Mouse (Mus musculus): Measurements from ENCODE around the gene Gm44965. TPM values are rescaled to one million over a fixed set of nuclear protein-coding genes. Genes with fewer than 3 reads are reported as not detected.

The Gm44965 gene
- total RNA-seq, 2 experiments from 2014 or later: 2.1 TPM; not detected in 1

DNA sequence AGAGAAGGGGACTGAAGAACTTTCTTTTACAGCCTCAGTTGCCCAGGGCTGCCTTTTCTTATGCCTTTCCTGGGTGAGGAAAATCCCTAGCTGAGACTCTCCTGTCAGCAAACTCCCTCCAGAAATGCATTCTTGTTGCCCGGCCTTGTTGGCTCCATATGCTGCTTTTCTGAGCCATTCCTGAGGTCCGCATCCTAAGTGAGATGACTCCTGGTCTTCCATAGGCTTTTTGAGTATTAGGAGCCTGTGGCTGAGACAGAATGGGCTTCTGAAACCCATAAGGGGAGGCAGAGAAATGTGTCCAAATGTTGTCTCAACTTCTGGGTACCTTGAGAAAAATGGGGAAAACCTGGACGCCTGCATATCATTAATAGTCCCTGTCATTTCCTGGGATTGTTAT, 19.8 kb upstream of the Gm44965 start:
- intact Hi-C loops (cut with DNase I): no loop called here
- no peak for DNase-seq

DNA sequence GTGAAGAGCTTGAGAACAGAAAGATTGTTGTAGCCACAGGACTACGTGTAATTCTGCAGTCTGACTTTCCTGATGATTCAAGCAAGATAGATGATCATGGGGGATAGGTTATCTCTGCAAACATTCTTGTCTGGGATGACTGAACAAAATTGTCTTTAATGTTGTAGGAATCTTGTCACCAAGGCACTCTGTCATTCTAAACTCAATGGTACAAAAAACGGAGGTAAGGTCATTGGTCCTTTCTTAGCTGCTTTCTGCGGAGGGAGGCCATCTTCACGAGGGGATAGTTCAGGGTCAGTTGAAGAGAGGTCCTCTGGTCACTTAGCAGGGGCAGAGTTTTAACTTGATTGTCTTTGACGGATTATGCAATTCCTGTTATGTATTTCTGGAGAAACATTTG, 15.0 kb upstream of the Gm44965 start:
- DNase-seq: no peak
- intact Hi-C loops (cut with DNase I): no loop called here

DNA sequence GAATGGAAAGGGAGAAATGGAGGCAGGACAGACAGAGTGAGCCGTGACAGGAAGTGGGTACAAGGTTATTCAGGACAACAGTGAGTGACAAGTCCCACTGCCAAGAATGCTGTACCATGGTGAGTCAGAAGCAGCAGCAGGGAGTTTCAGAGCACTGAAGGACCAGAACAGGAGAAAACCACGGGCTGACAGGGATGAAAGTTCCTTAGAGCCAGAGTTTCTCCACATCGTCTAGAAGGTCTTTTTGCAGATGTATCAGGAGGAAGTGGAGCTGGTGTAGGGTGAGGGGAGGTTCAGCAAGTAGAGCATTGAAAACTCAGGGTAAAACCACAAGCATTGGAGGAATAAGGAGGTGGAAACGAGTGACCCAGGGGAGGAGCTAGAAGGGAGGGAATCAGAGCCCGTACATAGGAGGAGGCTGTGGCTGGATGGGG, 14.5 kb upstream of the Gm44965 start:
- intact Hi-C loops (cut with DNase I): no loop called here
- DNase-seq: no peak

DNA sequence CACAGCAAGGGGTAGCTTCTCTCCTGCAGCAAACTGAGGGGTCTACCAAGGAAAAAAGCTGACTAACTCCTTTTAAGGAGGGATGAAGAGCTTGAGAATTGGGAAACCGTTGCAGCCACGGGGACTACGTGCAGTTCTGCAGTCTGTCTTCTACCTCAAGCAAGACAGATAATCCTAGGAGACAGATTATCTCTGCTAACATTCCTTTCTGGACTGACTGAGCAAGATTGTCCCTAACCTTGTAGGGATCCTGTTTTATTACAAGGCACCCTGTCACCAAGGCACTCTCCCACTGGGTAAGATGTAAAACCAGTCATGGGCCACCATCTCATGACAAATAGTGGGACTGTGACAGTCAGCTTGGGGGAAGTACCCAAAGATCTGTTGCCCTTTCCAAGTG, 12.5 kb upstream of the Gm44965 start:
- intact Hi-C loops (cut with DNase I): no loop called here
- DNase-seq: no peak

DNA sequence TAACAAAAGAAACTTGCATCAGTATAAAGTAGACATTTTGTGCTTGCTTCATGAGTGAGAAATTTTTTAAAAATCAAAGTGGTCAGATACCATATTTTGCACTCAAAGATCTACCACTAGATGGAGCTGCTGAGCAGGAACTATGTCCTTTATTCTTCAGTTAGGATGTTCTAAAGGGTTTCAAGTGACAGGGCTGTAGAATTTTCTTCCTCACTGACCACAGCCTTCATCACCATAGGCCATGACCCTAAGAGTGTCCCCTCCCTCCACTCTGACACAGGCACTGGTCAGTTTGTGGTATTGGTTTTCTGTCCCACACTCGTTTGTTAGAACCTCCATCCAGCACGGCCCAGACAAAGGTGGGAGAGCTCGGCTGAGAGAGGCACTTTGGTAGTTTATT, 11.7 kb upstream of the Gm44965 start:
- intact Hi-C loops (cut with DNase I): loop anchor here (2.0 kb wide), 1 partner anchor 61 kb away; no protein-coding TSS in a partner anchor
- DNase-seq: no peak

DNA sequence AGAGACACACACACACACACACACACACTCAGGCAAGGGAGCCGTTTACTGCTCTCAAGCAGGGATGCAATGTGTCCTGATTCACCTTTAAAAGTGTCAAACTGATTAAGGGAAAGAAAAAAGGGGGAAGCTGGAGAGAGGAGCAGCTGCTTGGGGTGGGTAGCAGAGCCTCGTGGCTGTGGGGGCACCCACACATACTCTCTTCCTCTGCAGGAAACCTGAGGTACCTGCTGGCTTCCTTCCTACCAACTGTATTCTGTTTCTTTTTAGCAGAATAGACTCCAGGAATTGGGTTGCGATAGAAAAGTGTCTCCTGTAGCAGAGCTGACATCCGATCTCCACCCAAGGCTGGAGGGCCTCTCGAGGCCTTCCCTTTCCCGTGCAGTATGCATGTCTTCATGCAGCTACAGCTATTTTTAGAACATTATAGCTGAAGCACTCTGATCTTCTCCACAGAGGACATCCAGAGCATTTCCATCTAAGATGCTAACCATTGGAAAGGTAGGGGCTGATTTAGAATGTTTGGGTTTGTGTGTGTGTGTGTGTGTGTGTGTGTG, 4.5 kb upstream of the Gm44965 start, which contains the start of gene Gm45021:
Gm45021 (plus strand) TSS at position 417 of the 557 bp plus-strand sequence.
- no peak for DNase-seq
- intact Hi-C loops (cut with DNase I): loop anchor here (5.0 kb wide), 1 partner anchor 43 kb away; no protein-coding TSS in a partner anchor

DNA sequence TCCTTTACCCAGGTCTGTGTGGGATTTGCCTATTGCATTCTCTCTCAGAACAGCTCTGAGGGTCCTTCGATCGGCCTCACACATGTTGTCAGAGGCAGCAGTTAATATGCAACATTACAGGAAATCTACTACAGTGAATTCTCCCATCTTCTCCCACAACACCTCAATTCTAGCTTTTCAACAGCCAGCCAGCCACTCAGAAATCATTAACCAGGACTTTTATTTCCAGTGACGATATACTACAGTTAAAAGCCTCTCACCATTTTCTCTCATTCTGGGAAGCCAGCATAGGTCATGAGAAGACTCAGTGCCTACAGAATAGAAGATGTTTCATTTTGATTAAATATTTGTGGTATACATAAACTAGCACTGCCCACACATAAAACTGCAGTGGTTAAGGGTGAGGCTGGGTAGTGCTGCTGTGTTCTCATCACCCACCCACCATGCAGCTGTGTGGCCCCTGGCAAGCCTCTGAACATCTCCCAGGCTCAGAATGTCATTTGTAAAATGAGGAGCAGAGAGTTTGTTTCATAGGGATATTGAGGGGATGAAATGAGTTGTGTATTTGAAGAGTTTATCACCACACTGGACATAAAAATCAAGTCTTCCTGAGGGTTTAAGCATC, 2.4 kb upstream of the Gm44965 start:
- intact Hi-C loops (cut with DNase I): loop anchor here (5.0 kb wide), 1 partner anchor 39 kb away; the partner anchor contains the start of gene Lrrc61

DNA sequence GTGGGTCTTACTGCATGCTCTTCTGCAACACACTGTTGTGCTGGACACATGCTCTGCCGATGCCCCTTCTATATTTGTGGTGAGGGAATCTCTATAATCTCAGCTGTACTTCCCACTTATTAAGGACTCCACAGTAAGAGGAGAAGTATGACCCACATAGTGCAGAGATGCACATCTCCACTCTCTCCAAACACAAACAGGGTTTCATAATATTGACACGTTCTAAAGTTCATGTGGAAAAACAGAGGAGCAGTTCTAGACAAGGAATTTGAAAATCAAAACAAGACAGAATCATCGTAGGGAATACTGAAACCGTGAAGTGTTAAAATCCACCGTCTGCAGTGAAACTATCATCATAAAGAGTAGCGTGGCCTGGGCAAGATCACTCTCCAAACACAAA, 1.9 kb upstream of the Gm44965 start:
- intact Hi-C loops (cut with DNase I): loop anchor here (5.0 kb wide), 1 partner anchor 40 kb away; the partner anchor contains the start of gene Lrrc61
- DNase-seq: no peak

More for the DNA sequence above, 2.4 kb upstream of the Gm44965 start:
- no peak for DNase-seq

DNA sequence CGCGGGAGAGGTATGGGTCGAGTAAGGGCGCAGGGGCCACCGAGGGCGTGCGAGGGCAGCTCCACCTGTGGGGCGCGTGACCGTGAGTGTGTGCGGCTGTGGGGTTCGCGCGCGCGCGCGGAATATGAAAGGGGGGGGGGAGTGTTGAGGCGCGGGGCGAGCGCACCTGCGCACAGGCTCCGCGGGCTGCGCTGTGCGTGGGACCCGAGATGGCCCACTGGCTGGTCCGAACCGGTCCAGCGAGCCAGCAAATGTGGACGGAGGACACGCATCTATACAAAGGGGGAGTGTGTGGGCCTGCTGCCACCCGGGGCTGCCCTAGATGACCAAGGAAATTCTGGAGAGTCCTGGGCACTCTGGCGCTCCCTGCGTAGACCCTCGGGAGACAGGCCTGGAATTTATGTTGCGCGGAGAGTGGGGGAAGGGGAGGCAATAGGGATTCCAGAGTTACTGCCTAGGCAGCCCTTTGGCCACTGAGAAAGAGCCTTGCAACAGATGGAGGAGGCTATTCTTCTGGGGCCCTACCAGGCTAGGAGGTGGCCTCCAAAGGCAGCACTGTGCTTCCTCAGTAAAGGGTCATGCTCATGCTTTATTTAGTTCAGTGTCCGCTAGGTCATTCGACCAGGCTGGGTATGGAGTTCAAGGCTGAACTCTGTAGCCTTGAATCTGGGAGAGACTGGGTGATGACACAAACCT, 450 bp downstream of the Gm44965 start:
- intact Hi-C loops (cut with DNase I): loop anchor here (5.0 kb wide), 1 partner anchor 42 kb away; the partner anchor contains the start of gene Lrrc61
- DNase-seq: peak in 1 of 2 experiments; percentile 26

DNA sequence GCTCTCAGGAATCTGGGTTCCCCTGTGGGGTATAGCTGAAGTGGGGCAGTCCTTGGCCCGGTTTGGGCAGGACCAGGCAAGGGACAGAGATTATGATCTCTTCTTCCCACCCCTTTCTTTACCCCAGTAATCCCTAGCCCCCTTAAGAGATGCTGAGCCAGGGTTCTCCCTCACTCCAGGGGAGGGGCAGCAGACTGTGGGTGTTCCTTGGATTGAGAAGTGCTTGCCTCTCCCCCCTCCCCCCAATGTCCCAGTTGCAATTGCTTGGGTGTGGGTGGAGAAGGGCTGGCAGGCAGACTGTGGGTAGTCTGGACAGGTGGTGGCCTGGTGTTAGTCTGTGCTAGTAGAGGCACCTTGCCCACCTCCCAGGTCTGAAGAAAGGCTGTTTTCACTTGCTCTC, 1.5 kb downstream of the Gm44965 start:
- intact Hi-C loops (cut with DNase I): no loop called here
- no peak for DNase-seq

DNA sequence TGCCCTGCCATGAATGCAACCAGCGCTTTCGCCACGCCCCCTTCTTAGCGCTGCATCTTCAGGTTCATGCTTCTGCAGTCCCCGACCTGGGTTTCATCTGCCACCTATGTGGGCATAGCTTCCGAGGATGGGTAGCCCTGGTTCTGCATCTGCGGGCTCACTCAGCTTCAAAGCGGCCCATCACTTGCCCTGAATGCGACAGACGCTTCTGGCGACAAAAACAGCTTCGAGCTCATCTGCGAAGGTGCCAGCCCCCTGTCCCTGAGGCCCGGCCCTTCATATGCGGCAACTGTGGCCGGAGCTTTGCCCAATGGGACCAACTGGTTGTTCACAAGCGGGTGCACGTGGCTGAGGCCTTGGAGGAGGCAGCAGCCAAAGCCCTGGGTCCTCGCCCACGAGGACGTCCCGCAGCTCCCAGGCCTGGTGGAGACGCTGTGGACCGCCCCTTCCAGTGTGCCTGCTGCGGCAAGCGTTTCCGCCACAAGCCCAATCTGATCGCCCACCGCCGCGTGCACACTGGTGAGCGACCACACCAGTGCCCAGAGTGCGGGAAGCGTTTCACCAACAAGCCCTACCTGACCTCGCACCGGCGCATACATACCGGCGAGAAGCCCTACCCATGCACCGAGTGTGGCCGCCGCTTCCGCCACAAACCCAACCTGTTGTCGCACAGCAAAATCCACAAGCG, 2.9 kb downstream of the Gm44965 start:
- no peak for DNase-seq
- intact Hi-C loops (cut with DNase I): no loop called here

DNA sequence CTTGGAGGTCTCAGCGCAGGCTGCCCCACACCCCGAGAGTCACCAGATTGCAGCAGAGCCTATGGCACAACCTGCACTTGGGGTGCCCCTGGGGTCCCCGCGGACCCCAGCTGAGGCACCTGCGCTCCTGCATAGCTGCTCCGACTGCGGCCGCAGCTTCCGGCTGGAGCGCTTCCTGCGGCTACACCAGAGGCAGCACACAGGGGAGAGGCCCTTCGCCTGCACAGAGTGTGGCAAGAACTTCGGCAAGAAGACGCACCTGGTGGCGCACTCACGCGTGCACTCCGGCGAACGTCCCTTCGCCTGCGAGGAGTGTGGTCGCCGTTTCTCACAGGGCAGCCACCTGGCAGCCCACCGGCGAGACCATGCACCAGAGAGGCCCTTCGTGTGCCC, 3.5 kb downstream of the Gm44965 start:
- intact Hi-C loops (cut with DNase I): no loop called here
- DNase-seq: no peak

DNA sequence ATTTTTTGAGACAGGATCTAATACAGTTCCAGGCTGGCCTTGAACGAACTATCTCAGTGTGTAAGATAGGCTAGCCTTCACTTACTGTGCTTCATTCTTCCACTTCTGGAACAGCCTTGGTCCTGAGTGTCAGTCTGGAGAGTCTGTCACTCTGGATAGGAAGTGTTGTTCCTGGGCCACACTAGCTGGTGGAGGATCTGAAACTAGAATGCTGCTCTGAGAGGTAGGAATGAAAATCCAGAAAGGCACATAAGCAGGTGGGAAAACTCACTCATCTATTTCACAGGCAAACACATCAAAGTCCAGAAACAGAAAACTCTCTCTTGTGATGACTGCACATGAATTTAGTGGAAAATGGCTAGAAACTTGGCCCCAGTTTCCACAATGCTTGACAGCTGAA, 6.9 kb downstream of the Gm44965 start:
- DNase-seq: no peak
- intact Hi-C loops (cut with DNase I): no loop called here

DNA sequence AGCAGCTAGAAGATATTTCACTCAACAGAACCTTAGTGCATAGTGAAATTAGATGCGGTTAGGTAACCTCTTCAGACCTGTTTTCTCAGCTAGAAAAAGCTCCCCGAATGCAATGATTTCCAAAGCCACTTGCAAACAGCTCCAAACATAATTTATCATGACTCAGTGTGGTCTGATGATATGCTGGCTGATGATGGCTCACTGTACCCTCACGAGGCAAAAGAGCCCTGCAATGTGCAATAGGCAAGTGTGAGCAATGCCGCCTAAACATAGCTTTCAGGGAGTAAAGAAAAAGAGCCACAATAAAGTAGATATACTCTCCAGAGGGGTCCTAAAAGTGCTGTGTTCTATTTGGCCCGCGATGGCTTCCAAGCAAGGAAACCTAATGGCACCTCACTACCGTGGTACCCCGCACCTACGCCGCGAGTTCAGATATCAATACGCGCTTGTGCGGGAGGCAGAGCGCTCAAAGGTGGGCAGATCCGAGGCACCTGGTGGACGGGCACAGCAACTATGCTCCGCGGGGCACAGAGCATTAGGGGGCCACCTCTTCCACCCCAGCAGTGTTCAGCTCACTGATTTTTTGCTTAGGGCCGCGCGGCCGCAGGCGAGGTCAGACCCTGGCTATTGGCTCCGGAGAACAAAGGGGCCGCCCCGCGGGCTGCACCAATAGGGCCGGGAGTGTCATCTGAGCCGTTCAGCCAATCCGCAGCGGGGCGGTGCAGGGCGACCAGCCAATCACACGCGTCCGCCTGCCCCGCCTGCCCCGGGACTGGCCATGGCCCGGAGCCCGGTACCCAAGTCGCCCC, 7.7 kb downstream of the Gm44965 start, which contains the start of gene Zfp775:
Zfp775 (plus strand) TSS at position 793 of the 809 bp plus-strand sequence.
- intact Hi-C loops (cut with DNase I): no loop called here
- peak; percentile 95 to 98 for DNase-seq

DNA sequence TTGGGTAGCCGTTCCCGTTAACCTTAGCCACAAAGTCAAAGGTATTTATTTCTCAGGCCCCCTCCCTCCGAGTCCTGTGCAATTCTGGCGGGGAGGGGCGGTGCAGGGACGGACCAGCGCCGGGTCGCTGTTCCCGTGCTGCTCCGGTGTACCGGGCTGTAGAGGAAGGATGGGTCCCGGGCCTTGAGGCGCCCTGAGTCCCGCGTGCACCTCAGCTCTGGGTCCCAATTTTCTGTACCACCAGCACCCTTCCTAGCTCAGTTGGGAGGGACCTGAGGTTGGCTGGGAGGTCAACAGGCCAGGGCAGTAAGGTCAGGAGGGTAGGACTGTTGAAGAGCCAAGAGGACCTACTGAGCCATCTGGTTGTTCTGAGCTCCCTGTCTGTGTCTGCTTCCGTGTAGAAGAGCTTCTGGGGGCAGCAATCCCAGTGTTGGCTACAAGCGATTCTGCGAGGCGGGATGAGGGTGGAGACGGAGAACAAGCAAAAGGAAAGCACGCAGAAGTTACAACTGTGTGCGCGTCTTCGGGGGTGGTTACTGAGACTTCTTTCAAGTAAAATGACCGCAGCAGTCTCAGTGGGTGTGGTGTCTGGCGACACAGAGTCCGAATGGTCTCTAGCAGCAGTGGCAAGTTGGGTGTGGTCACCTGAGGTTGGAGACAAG, 8.5 kb downstream of the Gm44965 start:
- DNase-seq: no peak
- intact Hi-C loops (cut with DNase I): no loop called here

DNA sequence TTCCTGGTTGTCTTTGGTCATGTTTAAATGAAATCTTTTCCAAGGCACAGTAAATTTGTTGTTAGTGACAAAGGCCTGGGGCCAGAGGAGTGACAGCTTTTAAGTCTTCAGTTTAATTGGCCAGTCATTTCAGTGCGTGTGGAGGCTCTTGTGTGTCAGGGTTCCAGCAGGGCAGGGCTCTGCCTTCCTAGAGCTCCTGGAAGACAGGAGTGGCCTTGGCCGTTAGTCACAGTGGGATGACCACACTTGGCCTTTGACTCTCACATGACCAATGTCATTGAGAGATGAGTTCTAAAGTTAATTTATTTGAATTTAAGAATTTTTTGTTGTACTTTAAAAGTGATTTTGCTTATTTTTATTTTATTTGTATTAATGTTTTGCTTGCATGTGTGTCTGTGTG, 14.4 kb downstream of the Gm44965 start:
- no peak for DNase-seq
- intact Hi-C loops (cut with DNase I): no loop called here

DNA sequence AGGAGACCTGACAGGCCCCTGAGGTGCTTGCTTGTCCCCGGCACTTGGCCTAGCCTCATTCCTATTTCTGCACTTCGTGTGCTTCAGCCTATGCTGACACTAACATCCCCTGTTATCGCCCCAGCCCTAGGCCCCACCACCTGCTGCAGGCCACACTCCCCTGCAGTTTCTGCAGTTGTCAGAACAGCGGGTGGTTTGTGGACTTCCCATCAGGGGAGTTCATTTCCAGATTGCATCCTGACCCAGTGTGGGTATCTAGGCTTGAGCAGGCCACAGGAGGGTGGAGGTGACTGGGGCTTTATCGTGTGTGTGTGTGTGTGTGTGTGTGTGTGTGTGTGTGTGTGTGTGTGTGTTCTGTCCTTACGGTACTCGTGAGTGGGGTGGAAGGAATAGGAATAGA, 15.8 kb downstream of the Gm44965 start:
- intact Hi-C loops (cut with DNase I): no loop called here

DNA sequence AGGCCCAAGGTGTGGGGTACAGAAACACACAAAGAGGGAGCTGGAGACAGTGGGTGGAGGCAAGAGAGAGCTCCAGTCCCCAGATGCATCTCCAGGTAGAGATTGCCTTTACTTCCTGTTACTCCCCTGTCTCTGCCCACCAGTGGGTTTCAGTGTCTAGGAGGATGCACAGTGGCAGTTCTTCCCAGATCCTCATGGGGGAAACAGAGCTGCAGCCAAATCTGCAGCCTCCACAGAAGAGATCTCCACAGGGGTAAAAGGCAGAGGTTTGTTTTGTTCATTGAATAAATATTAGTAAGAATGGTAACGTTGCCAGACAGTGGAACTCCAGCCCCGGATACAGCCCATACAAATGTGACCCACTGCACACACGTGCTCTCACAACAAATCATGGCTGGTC, 16.9 kb downstream of the Gm44965 start:
- DNase-seq: no peak
- intact Hi-C loops (cut with DNase I): no loop called here

More for the DNA sequence above, 15.8 kb downstream of the Gm44965 start:
- DNase-seq: no peak

DNA sequence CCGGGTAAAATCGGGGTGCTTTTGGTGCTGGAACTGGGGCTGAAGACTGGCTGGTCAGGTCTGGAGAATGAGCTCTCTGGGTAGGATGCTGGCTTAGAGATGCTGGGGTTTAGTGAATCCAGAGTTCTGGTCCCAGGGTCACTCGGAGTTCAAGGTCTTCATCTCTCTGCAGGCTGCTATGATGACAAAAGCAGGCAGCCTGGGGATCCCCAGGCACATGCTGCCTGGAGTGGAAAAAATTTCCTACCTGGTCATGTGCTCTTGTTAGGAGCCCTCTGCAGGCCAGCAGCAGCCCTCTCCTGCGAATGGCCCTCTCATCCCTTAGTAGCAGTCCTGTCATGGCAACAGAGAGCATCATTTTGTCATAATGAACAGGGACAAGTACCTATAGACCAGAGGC, 19.7 kb downstream of the Gm44965 start:
- DNase-seq: no peak
- intact Hi-C loops (cut with DNase I): no loop called here

DNA sequence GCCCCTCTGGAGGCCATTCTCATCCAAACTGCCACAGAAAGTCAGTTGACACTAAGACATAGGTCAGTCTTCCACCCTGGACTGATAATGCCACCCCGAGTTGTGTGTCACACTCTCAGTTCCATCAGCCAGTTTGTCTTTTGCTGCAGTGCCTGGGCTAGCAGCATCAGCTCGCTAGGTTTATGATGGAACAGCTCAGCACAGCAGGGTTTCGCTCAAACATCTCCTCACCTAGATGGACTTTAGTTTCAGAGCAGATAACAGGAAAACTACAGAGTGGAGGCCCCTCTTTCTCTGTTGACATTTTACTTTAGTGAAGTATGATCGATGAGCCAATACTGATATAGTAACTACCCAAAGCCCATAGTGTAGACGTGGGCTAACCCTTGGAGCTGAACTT, 21.0 kb downstream of the Gm44965 start:
- DNase-seq: no peak
- intact Hi-C loops (cut with DNase I): no loop called here
